Mouse (Mus musculus) adrenal gland, postnatal 10 days (tissue): ENCODE data around the gene D730048I06Rik. TPM values are rescaled to one million over a fixed set of nuclear protein-coding genes. Genes with fewer than 3 reads are reported as not detected.
"Not testable (repeated sequence)": the region's sequence is repeated elsewhere in the genome, so short reads cannot be mapped to it uniquely, and the experiment has no call there.

Experiments used
- DNase-seq: peaks from one replicate; pipeline ENCODE4 v3.0.0; 2021; ENCODE audit warnings: mixed read lengths
- long read RNA-seq, 2 experiments: library from polyadenylated mRNA; stranded (forward); transcript quantifications; one replicate each; pipeline ENCODE4 v2.0.0; 2021
- total RNA-seq, 2 experiments: library from RNA; stranded (reverse); gene quantifications; 2 replicates each; pipeline ENCODE4 v1.2.3; 2021

The D730048I06Rik gene
- total RNA-seq: not detected
- long read RNA-seq, experiment 1: 0 reads
- long read RNA-seq, experiment 2: 0 reads

DNA sequence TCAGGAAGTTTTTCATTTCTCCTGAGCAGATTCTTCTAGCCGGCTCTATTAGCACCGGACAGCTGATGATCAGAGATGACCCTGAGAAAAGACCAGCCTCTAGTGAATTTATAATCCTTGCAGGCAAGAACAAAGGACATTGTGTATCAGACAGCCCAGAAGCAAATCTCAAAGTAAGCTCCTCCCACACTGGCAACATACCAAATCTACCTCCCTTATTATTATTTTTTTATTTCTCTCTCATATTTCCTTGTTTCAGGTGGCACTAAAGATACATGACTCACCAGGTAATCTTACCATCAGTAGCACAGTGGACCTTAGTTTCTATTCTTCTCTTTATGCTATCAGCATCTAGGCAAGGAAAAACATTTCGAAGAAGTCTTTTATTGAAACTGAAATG lies at the start of gene D730048I06Rik, which contains the start of gene Gm27235:
D730048I06Rik (minus strand) TSS at position 112 of the 400 bp plus-strand sequence.
Gm27235 (minus strand) TSS at position 101 of the 400 bp plus-strand sequence.
- no peak for DNase-seq

DNA sequence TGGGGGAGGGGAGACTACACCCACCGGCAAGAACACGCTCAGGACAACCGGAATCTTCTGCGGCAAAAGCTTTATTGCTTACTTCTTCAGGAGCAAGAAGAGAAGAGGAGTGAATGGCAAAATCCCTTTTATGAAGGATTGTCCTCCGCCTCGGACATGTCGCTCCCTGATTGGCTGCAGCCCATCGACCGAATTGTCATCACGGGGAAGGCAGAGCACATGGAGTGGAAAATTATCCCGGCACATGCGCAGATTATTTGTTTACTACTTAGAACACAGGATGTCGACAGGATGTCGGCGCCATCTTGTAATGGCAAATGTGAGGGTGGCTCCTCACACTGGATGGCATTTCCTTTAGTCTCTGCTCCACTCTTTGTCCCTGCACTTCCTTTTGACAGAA lies 28.0 kb upstream of the D730048I06Rik start:
- not testable (repeated sequence) for DNase-seq

DNA sequence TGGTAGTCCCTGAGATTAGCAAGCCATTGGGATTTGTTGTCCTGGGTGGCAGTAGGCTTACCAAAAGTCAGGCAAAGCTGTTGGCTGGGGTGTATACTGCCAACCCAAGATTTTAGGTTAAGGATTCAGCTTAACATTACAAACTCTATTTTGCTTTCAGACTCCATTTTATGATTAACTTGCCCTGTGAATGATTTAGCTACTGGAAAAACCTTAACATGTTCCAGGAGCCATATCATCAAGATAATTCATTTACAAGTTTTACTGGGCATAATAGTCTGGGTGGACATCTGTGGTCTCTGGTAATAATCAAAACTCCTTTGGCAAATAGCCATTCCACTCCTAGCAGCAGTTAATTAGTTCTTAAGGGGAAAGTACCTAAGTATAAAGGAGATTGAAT lies 8.2 kb upstream of the D730048I06Rik start:
- no peak for DNase-seq

DNA sequence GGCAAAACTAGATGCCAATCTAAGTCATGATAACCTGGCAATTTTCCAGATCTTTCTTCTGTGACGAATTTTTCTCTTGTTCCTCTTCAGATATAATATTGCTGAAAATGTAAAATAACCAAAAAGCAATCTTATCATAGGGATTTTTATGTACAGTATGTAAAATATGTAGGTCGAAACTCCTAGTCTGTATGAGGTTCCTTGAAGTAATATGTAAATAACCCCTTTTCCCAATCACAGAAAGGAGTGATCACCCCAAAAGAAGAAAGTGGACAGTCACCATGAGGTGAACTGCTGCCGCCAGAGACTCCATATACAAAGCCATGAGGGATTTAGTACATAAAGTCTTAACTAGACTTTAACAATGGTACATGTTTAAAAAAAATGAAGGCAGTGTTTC lies 11.9 kb downstream of the D730048I06Rik start, which contains the start of gene Gm17727:
Gm17727 (minus strand) TSS at position 101 of the 400 bp plus-strand sequence.
- no peak for DNase-seq

DNA sequence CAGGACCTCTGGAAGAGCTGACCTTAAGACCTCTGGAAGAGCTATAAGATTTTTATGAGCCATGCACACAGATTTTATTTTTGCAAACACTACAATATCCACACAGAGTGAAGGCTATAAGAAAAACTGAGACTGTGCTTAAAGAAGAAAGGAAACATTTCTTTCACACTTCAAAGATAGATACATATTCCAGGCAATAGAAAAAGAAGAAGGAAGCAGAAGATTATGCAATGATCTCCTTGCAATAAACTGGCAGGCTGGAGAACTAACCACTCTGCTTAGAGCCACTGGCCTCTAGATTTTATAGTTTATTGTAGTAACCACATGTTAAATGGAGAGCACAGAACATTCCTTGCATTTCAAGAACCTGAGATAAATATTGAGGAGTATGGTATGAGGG lies 33.1 kb downstream of the D730048I06Rik start:
- DNase-seq: no peak

DNA sequence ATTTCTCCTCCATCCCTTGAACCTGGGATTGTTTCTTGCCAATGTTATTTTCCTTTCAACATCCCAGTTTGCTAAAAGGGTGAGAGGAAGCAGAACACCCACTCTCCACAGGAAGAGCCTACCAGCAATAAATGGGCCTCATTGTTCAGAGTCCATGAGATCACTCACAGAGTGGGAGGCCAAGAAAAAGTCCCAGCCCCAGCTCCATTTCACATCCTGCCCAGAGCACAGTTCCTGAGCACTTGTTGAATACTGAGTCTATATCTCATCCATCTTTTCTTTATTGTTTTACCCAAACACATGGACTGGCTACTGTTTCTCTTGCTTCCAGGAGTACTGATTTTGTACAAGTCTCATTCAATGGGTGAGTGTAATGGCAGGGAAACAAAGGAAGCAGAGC lies 49.2 kb downstream of the D730048I06Rik start, which contains the start of gene Gm17677:
Gm17677 (plus strand) TSS at position 301 of the 400 bp plus-strand sequence.
- DNase-seq: no peak

Other genes with a start within 250 kb of the D730048I06Rik start
- gene Ddx25, start 231.6 kb downstream of the D730048I06Rik start, total RNA-seq: under 1 TPM; 0.75 to 0.85 TPM
- gene Pus3, start 231.5 kb downstream of the D730048I06Rik start, total RNA-seq: 10 to 100 TPM; 12.3 to 16.3 TPM
- gene Pate2, start 219.8 kb downstream of the D730048I06Rik start, total RNA-seq: under 1 TPM in 1 of 2 experiments, not detected in 1; 0.79 TPM
- 1 to 10 TPM; 3.3 to 5.0 TPM for gene Hyls1, start 219.7 kb downstream of the D730048I06Rik start, total RNA-seq
- not detected for gene Pate4, start 178.2 kb downstream of the D730048I06Rik start, total RNA-seq
- gene Pate3, start 141.9 kb downstream of the D730048I06Rik start, total RNA-seq: not detected
- not detected for gene Pate1, start 102.7 kb downstream of the D730048I06Rik start, total RNA-seq
- not detected for gene Gm17677, start 49.1 kb downstream of the D730048I06Rik start, total RNA-seq
- gene Gm17727, start 12.0 kb downstream of the D730048I06Rik start, total RNA-seq: not detected
- not detected for gene Gm27235, start within 50 bp of the D730048I06Rik start, total RNA-seq
- not detected for gene 9230110F15Rik, start 54.0 kb upstream of the D730048I06Rik start, total RNA-seq
- gene 9230113P08Rik, start 118.3 kb upstream of the D730048I06Rik start, total RNA-seq: not detected